Mouse (Mus musculus) splenic B cell, adult 2 months (primary cell): ENCODE measurements around the gene Cfap298.

Experiments used
- DNase-seq: peaks from one replicate; pipeline ENCODE4 v3.0.0-alpha.2; 2011; ENCODE audit warnings: low read depth, low spot score
- H3K27me3 ChIP-seq: 2 replicates; pipeline ENCODE4 v1.6.1; 2012; ENCODE audit warnings: mild to moderate bottlenecking, low read length, moderate library complexity, mixed read lengths; ENCODE audit not compliant: control insufficient read depth, poor library complexity, insufficient read depth, severe bottlenecking
- H3K36me3 ChIP-seq: 2 replicates; pipeline ENCODE4 v1.6.1; 2012; ENCODE audit warnings: mild to moderate bottlenecking, low read length, moderate library complexity, mixed read lengths; ENCODE audit not compliant: control insufficient read depth, poor library complexity, insufficient read depth, severe bottlenecking

The Cfap298 gene

DNA sequence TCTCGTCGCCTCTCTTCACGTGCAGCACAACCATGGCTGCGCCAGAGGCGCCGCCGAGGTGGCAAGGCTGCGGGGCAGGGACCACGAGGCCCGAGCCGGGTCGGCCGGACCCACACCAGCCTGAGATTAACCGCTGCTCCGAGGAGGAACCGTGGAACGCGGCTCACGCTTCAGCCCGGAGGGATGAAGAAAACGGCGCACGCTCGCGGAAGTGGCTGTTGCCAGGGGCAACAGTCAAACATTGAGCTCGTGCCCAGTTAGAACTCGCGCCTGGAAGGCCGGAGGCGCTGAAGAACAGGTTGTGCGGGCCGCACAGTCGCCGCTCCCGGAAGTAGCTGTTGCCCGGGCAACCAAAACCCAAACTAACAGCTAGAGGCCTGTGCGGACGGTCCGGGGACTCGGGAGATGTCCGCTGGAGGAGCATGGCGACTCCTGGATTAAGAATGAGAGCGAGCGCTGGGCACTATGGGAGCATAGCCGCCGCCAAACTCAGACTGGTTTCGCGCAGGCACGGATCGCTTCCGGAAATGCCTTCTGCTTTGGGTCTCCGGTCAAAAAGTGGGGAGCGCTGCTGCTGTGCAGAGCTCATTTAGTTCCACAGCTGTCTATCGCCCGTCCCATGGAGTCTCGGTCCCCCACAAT, at the start of gene Cfap298:
Gene Cfap298 (minus strand): TSS at position 428 of the 642 bp plus-strand sequence.
- DNase-seq = peak; percentile 97

DNA sequence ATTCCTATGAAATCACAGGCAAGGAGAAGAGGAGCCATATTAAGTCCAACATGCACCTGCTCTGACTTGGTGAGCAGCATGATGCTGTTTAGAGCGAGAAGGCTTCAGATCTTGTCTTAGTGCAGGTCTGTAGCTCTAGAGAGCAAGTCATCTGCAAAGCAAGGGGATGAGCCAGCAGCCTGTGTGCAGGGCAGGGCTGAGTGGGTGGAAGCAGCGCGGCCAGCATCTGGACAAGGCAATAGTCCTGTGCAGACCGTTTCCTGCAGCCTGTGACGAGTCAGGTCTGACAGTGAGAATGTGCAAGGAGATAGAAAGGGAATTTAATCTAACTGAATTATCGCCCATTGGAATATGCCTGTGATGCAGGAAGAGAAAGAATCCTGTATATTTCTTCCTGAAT, 36.1 kb upstream of the Cfap298 start:
- no peak for DNase-seq
- H3K27me3 ChIP-seq = no peaks in the 10 kb centered on the region

More for the DNA sequence above, at the start of gene Cfap298:
- H3K27me3 ChIP-seq = no peaks in the 10 kb centered on the region
- peaks cover 5% of the 10 kb centered on the region; the same call in 1 of the 2 replicates for H3K36me3 ChIP-seq

GRCm38 (mm10) chr16:90966241-90966640, 31.3 kb upstream of the Cfap298 start:
- H3K27me3 ChIP-seq = no peaks in the 10 kb centered on the region

More for the DNA sequence above, 36.1 kb upstream of the Cfap298 start:
- peaks cover 12% of the 10 kb centered on the region for H3K36me3 ChIP-seq

GRCm38 (mm10) chr16:90964302-90964701, 29.4 kb upstream of the Cfap298 start:
- H3K36me3 ChIP-seq = 0 out of 2 replicates have a peak, but pooled peaks cover 6% of the 10 kb centered on the region
- no peak for DNase-seq
- H3K27me3 ChIP-seq = no peaks in the 10 kb centered on the region

More at GRCm38 (mm10) chr16:90966241-90966640, 31.3 kb upstream of the Cfap298 start:
- DNase-seq = no peak
- H3K36me3 ChIP-seq = peaks cover 12% of the 10 kb centered on the region

DNA sequence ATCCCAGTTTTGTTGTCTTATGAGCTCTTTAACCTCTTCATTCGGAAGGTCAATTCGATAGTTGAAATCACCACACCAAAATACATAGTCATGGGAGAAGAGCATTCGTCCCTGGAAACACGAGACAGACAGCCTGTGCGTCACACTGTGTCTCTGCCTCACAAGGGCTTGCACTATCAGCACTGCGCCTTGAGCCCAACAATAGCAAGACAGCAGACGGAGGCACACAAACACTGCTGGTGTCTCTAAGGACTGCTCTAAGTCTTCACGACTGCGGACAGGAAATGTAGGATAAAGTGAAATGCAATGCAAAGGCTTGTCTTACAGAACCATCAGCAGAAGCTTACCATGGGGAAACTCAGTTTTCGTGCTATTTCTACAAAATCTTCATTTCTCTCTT, 29.0 kb upstream of the Cfap298 start:
- no peak for DNase-seq
- Histone ChIP-seq H3K27me3 (no peaks in the 10 kb centered on the region), H3K36me3 (0 out of 2 replicates have a peak, but pooled peaks cover 6% of the 10 kb centered on the region)

- H3K36me3 ChIP-seq = peaks cover 6% of the 10 kb centered on the region; the same call in 1 of the 2 replicates
- no peak for DNase-seq
- H3K27me3 ChIP-seq = no peaks in the 10 kb centered on the region
Observed at GRCm38 (mm10) chr16:90963231-90963630, 28.3 kb upstream of the Cfap298 start.

DNA sequence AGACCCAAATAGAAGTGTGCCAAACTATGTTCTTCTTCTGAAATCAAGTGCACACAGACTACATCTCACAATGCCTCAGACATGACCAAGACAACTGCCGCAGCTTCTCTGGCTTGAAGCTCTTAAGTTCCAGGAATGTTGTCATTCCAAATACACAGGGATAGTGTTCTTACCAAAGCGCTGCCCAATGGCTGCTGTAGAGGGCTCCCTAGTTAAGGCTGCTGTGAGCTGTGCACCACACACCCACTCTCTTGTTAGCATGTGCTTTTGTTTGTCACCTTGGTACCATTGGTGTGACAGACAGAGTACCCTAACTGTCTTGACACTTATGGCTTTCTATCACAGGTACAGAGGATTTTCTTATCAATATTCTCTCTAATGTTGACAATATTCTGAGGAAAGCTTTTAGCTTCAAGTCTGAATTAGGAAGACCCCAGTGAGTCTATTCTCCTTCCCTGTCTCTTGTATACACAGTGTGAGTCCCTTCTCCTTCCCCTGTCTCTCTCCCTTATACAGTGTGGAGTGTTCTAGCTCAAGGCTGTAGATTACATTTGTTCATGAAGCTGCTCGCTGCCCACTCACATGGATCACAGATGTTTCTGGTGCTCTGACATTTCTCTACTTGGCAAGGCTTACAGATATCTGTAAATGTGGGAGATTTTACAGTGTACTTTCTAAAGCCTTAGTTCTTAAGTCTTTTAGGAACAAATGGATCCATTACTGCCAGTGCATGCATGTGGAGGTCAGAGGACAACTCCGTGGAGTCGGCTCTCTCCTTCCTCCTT, 23.6 kb upstream of the Cfap298 start:
- no peak for DNase-seq
- Histone ChIP-seq H3K27me3 (no peaks in the 10 kb centered on the region), H3K36me3 (peaks cover 6% of the 10 kb centered on the region; the same call in 1 of the 2 replicates)

DNA sequence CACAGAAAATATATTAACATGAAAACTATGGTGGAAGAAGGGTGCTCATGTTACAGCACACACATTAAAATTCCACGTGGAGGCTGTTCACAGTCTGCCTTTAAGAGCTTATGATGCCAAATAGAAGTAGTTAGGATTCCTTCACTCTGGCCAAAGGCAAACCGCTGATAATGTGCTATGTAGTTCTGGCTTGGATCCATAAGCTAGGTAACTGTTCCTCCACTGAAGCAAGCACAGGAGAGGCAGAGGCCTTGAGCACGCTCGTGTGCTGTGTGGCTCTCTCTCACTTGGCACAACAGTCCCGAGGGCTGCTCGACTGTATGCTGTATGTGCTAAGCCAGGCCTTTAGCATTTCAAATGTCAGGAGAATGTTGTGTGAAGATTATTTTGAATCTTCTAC, 20.6 kb upstream of the Cfap298 start:
- Histone ChIP-seq H3K36me3 (peaks cover 3% of the 10 kb centered on the region; the same call in 1 of the 2 replicates), H3K27me3 (no peaks in the 10 kb centered on the region)
- no peak for DNase-seq

GRCm38 (mm10) chr16:90953770-90954169, 18.9 kb upstream of the Cfap298 start:
- Histone ChIP-seq H3K36me3 (peaks cover 7% of the 10 kb centered on the region; the same call in 1 of the 2 replicates), H3K27me3 (no peaks in the 10 kb centered on the region)
- peak; percentile 39 for DNase-seq

- H3K27me3 ChIP-seq = no peaks in the 10 kb centered on the region
- H3K36me3 ChIP-seq = peaks cover 7% of the 10 kb centered on the region; the same call in 1 of the 2 replicates
- DNase-seq = no peak
Observed at GRCm38 (mm10) chr16:90953147-90953546, 18.2 kb upstream of the Cfap298 start.

DNA sequence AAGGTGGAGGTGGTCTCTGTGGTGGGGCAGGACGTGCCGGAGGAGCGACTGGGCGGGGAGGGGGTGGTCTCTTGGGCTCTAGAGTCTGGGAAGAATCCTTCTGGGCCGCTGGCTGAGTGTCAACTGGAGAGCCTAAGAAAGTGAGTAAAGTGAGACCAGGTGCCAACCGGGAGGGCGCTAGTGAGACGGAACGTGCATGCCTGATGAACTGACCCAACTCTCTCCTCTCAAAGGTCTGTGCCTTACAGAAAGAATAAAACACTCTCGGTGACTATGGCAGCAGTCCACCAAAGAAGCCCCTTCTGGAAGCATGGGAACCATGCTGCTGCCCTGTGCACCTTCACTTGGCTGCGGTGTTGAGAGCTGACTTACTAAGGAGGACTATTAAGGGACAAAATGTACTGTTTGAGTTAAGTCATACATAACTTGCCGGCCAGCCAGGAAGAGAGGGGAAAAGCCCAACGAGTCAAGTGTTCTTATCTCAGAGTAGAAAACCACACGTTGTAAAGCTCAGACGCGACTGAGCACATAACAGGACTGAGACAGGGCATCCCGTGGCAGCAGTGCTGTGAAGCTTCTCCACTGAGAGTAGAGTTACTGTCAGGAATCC, 15.5 kb upstream of the Cfap298 start:
- peaks cover 9% of the 10 kb centered on the region; the same call in 1 of the 2 replicates for H3K36me3 ChIP-seq
- H3K27me3 ChIP-seq = no peaks in the 10 kb centered on the region
- no peak for DNase-seq

DNA sequence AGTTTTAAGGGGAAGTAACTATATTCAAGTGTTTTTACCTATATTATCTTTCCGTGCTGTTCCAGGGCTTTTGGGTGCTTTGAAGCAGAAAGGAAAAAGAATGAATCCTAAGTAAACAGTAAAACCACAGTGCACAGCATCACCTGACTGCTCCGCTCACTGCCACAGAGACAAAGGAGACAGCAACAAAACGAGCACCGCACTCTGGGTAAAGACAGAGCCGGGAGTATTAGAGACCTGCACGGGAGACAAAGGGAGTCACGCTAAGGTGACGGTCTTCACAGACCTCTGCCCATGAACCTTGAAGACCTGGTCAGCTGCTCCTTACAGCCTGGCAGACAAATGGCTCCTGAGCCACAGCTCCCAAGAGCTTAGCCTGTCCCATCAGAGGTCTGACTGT, 12.1 kb upstream of the Cfap298 start:
- DNase-seq = no peak
- no peaks in the 10 kb centered on the region for H3K27me3 ChIP-seq
- peaks cover 8% of the 10 kb centered on the region; the same call in 1 of the 2 replicates for H3K36me3 ChIP-seq

DNA sequence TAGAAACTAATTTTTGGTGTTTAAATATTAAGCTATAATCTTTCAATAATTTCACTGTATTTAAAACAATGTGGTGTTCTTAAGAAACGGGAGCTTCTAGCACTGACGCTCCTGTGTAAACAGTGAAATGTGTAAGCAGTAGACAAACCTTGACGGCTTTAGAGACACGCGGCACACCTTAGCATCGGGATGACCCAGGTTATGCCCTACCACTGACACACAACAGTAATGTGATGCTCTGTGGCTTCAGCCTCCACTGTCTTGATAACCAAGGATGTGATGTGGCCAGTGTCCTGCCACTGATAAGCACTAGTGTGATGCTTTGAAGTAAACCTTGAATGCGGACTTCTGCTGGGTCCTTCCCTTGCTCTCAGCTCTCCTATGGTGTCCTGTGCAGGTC, 6.3 kb upstream of the Cfap298 start:
- no peak for DNase-seq
- Histone ChIP-seq H3K27me3 (no peaks in the 10 kb centered on the region), H3K36me3 (peaks cover 6% of the 10 kb centered on the region)

GRCm38 (mm10) chr16:90934193-90934686, 674 bp downstream of the Cfap298 start:
- H3K36me3 ChIP-seq = peaks cover 5% of the 10 kb centered on the region; the same call in 1 of the 2 replicates
- no peak for DNase-seq

More at GRCm38 (mm10) chr16:90934193-90934686, 674 bp downstream of the Cfap298 start:
- no peaks in the 10 kb centered on the region for H3K27me3 ChIP-seq
